Mouse (Mus musculus) lung, embryonic 15.5 days (tissue): ENCODE measurements around the gene Rtn2. TPM values are rescaled to one million over a fixed set of nuclear protein-coding genes. Genes with fewer than 3 reads are reported as not detected.
A peak's percentile ranks its signal among the peaks of the same experiment; 100 is the strongest.

Experiments used
- ATAC-seq: fragments of 200-750 bp; cut with Nextera tagmentation; 2 replicates; pipeline ENCODE4 v1.8.0; 2017; ENCODE audit warnings: moderate number of reproducible peaks, borderline replicate concordance; ENCODE audit not compliant: low FRiP score, low TSS enrichment; ENCODE audit errors: extremely low read depth
- H3K27ac ChIP-seq: fragments of 300-500 bp; sonication (generic); 2 replicates; pipeline ENCODE4 v1.5.1; 2015; ENCODE audit warnings: moderate library complexity, mild to moderate bottlenecking, inconsistent platforms
- H3K27me3 ChIP-seq: fragments of 300-500 bp; sonication (generic); 2 replicates; pipeline ENCODE4 v1.6.1; 2015; ENCODE audit warnings: inconsistent platforms
- H3K36me3 ChIP-seq: fragments of 300-500 bp; sonication (generic); 2 replicates; pipeline ENCODE4 v1.6.1; 2015; ENCODE audit warnings: inconsistent platforms
- H3K4me1 ChIP-seq: fragments of 300-500 bp; sonication (generic); 2 replicates; pipeline ENCODE4 v1.6.1; 2015; ENCODE audit warnings: inconsistent platforms
- H3K4me2 ChIP-seq: fragments of 300-500 bp; sonication (generic); 2 replicates; pipeline ENCODE4 v1.6.1; 2015; ENCODE audit warnings: inconsistent platforms, mild to moderate bottlenecking, moderate library complexity
- H3K4me3 ChIP-seq: fragments of 300-500 bp; sonication (generic); 2 replicates; pipeline ENCODE4 v1.5.1; 2015; ENCODE audit warnings: mild to moderate bottlenecking, inconsistent platforms
- H3K9ac ChIP-seq: fragments of 300-500 bp; sonication (generic); 2 replicates; pipeline ENCODE4 v1.6.1; 2015; ENCODE audit warnings: inconsistent platforms
- H3K9me3 ChIP-seq: fragments of 300-500 bp; sonication (generic); 2 replicates; pipeline ENCODE4 v1.6.1; 2016; ENCODE audit warnings: inconsistent platforms
- WGBS: fragments of 180-500 bp; shearing (Covaris S2); methylation state at CpG from one replicate; pipeline ENCODE4 v1.1.7; 2015; 5-methylcytosine and 5-hydroxymethylcytosine counted together
- polyA plus RNA-seq: library from polyadenylated mRNA; unstranded; fragments of >200 nt; fragmentation: Nextera tagmentation; extraction: Ambion mirVana; gene quantifications from 2 replicates; pipeline ENCODE4 v1.2.1, GENCODE M21; 2015

Gene Rtn2
- polyA plus RNA-seq, 1 experiment from 2014 or later, result 11.4 TPM

DNA sequence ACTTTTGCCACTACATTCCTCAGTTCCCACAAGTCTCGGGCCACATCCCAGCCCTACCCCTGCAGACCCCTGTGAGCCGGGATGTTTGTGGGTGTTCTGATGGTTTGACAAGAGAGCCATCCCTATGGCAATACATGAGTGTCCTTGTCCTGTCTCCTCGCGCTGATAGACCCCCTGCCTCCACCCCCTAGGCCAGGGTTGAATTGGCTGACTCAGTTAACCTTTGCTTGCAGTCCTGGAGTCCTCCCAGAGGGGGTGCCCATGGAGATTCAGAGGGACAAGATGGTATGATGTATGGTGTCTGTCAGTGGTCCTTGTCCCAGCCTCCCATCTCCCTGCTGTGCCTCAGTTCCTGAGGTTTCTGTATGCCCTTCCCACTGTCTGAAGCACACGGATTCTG is 31.6 kb downstream of the Rtn2 start:
- no peak overlapping the region for H3K4me3 ChIP-seq
- WGBS, result 35% methylated on average over 5 of the region's 5 CpGs
- no peak overlapping the region for H3K9ac ChIP-seq
- no peak overlapping the region for H3K4me2 ChIP-seq
- no peak overlapping the region for H3K27ac ChIP-seq
- no peaks in the 10 kb centered on the region for H3K9me3 ChIP-seq
- H3K36me3 ChIP-seq, result no peaks in the 10 kb centered on the region
- peaks cover 5% of the 10 kb centered on the region; the same call in 1 of the 2 replicates for H3K4me1 ChIP-seq
- no peak for ATAC-seq
- peaks cover 13% of the 10 kb centered on the region for H3K27me3 ChIP-seq

DNA sequence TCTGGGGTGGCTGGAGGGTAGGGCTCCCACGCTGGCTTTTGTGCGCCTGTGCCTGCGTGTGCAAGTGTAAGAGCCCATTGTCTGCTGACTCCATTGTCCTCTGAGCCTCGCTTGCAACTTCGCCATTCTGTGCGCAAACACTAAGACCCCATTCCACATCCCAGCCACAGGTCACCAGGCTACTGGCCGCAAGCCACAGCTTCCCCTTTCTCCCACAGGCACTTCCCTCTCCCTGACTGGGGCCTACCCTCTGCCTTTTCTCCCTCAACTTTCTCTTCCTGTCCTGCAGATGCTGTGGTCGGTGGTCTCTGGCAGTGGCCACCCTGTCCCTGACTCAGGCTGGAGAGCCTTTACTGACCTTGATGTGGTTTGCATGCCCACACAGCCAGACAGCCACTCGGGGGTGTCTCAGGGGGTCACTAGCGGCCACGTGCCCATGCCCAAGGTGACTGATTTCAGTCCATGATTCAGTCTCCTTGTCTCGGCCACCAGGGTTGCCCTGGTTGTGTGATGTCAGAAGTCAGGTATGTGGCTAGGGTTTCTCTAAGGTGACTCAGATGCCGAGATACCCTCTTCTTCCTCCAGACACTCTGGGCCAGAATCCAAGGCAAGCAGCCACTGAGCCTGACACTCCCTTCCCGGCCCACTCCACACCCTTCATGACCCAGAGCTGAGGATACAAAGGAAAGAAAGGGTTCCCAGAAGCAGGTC is 34.2 kb downstream of the Rtn2 start:
- H3K27me3 ChIP-seq, result peaks cover 17% of the 10 kb centered on the region
- no peak overlapping the region for H3K27ac ChIP-seq
- no peaks in the 10 kb centered on the region for H3K36me3 ChIP-seq
- H3K4me1 ChIP-seq, result peaks cover 10% of the 10 kb centered on the region
- no peak overlapping the region for H3K9ac ChIP-seq
- WGBS, result 46% methylated on average over 14 of the region's 14 CpGs
- no peak overlapping the region for H3K4me2 ChIP-seq
- ATAC-seq, result no peak
- H3K4me3 ChIP-seq, result no peak overlapping the region
- H3K9me3 ChIP-seq, result no peaks in the 10 kb centered on the region

DNA sequence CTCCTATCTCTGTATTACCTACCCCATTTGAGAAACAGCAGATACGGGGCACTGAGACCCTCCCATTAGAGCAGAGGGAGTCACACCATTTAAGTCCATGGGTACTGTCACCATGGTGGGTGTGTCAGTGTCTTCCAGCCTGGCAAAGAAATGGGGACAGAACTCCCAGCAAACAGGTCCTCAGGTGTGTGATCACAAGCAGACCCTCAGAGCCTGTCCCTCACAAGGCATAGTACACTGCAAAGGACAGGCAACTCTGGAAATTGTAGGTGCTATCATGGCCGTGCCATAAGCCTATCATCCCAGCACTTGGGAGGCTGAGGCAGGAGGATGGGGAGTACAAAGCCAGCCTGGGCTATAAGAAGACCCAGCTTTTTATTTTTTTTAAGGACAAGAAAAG is 35.8 kb downstream of the Rtn2 start:
- ATAC-seq, result no peak
- Histone ChIP-seq H3K36me3 (no peaks in the 10 kb centered on the region), H3K9me3 (no peaks in the 10 kb centered on the region), H3K4me2 (no peak overlapping the region), H3K4me3 (no peak overlapping the region), H3K27ac (no peak overlapping the region), H3K9ac (no peak overlapping the region), H3K27me3 (peaks cover 24% of the 10 kb centered on the region), H3K4me1 (peaks cover 10% of the 10 kb centered on the region)
- 49% methylated on average over 2 of the region's 2 CpGs for WGBS

DNA sequence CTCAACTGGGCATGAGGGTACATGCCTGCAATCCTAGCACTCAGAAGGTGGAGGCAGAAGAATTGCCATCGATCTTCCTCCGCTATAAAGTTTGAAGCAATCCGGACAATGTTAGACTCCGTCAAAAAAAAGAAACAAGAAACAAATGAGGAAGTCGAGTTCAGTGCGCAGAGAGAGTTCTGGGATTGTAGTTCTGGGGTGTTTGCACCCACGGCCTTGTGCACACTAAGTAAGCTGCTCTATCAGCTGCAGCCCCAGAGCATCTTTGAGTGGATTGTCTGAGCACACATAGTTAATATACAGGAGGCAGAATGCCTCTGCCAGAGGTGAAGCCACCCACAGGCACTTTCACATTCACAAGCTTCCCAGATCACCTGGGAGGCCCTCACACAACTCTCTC is 36.3 kb downstream of the Rtn2 start:
- no peak overlapping the region for H3K4me2 ChIP-seq
- H3K36me3 ChIP-seq, result no peaks in the 10 kb centered on the region
- no peaks in the 10 kb centered on the region for H3K9me3 ChIP-seq
- 67% methylated on average over 7 of the region's 7 CpGs for WGBS
- no peak overlapping the region for H3K4me3 ChIP-seq
- H3K9ac ChIP-seq, result no peak overlapping the region
- H3K27ac ChIP-seq, result no peak overlapping the region
- H3K27me3 ChIP-seq, result peaks cover 24% of the 10 kb centered on the region
- no peak for ATAC-seq
- peaks cover 10% of the 10 kb centered on the region for H3K4me1 ChIP-seq

DNA sequence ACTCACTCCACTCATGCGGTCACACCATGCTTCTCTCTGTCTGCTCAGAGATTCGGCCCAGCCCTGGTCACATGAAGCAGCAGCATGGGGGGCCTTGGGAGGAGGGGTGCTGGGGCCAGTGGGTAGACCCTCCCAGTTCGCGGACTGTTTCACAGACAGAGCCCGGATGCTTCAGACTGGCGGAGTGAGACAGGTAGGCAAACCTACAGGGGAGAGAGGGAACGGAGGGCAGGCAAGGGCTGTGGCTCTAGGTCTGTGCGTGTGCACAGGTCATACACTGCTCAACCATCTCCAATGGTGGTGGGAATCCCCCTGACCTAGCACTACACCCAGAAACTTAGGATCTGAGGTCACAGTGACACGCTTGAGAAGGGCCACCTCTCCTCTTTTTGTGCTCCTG is 37.0 kb downstream of the Rtn2 start:
- Histone ChIP-seq H3K4me2 (peak overlapping the region; percentile 91), H3K9me3 (no peaks in the 10 kb centered on the region), H3K4me1 (peaks cover 10% of the 10 kb centered on the region), H3K4me3 (peak overlapping the region; percentile 51), H3K36me3 (no peaks in the 10 kb centered on the region), H3K27me3 (peaks cover 20% of the 10 kb centered on the region), H3K27ac (no peak overlapping the region), H3K9ac (peak overlapping the region; percentile 38)
- 12% methylated on average over 9 of the region's 9 CpGs for WGBS
- ATAC-seq, result peak; percentile 50

DNA sequence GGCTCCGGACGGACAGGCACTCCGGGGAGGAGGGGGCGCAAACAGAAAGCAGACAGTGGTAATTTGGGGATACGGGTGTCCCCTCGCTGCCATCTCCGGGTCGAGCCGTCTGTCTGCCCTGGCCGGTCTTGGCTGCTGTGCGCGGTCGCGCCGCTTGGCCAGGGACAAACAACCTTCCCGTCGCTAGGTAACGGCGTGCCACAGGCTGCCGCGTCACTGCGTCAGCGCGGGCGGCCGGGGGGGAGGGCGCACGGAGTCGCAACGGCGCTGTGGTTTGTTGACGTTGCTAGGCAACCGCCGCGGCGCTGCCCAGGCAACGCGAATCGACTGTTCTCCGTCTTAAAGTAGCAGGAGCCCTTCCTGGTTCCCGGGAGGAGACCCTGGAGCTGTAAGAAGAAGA is 37.5 kb downstream of the Rtn2 start:
- Histone ChIP-seq H3K4me3 (peak overlapping the region; percentile 51), H3K4me2 (peak overlapping the region; percentile 91), H3K27ac (0 out of 2 replicates have a peak overlapping the region, but pooled peaks have one; percentile 8), H3K4me1 (peaks cover 10% of the 10 kb centered on the region), H3K36me3 (no peaks in the 10 kb centered on the region), H3K27me3 (peaks cover 18% of the 10 kb centered on the region), H3K9me3 (no peaks in the 10 kb centered on the region), H3K9ac (peak overlapping the region; percentile 38)
- peak; percentile 93 for ATAC-seq
- under 1% methylated on average over 41 of the region's 41 CpGs for WGBS

DNA sequence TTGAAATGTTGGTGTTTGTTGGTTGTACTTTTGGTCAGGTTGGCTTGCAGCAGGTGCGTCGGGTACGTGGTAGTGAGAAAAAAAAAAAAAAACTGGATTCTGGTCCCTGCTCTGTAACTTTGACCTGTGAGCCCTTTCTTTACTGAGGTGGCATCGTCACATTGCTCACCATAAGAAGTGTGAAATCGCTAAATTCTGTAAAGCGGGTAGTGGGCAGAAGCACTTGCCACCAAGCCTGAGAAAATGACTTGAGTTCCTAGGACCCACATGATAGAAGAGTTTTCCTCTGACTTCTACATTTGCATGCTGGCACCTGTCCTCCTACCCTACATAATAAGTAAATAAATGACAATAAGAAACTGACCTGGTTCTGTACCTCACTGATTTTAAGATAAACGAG is 38.2 kb downstream of the Rtn2 start:
- Histone ChIP-seq H3K36me3 (no peaks in the 10 kb centered on the region), H3K4me2 (peak overlapping the region; percentile 91; the same call in 1 of the 2 replicates), H3K4me1 (peaks cover 11% of the 10 kb centered on the region), H3K27me3 (peaks cover 18% of the 10 kb centered on the region), H3K9ac (no peak overlapping the region), H3K4me3 (no peak overlapping the region; the same call in 1 of the 2 replicates), H3K27ac (no peak overlapping the region), H3K9me3 (no peaks in the 10 kb centered on the region)
- no peak for ATAC-seq
- 33% methylated on average over 7 of the region's 7 CpGs for WGBS

DNA sequence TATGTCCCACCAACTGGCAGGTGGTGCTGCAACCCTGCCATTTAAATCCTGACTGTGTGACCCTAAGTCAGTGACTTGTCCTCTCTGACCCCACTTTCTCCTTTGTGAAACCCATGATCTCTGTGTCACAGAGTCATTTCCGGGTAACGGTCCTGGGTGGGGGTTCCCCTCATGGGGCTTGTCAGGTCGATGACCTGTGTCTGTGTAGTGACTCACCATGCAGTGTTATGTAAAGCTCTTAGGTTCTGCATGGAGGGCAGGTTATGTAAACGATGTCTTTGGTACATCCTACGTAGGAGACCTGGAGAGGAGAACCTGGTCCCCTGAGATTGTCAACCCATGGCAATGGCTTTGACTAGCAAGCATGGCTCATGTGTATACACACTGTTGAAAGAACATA is 39.0 kb downstream of the Rtn2 start:
- Histone ChIP-seq H3K27ac (no peak overlapping the region), H3K9ac (no peak overlapping the region), H3K27me3 (peaks cover 18% of the 10 kb centered on the region), H3K4me3 (no peak overlapping the region), H3K4me2 (no peak overlapping the region), H3K9me3 (no peaks in the 10 kb centered on the region), H3K36me3 (no peaks in the 10 kb centered on the region), H3K4me1 (peaks cover 18% of the 10 kb centered on the region)
- ATAC-seq, result no peak
- WGBS, result 46% methylated on average over 5 of the region's 5 CpGs

DNA sequence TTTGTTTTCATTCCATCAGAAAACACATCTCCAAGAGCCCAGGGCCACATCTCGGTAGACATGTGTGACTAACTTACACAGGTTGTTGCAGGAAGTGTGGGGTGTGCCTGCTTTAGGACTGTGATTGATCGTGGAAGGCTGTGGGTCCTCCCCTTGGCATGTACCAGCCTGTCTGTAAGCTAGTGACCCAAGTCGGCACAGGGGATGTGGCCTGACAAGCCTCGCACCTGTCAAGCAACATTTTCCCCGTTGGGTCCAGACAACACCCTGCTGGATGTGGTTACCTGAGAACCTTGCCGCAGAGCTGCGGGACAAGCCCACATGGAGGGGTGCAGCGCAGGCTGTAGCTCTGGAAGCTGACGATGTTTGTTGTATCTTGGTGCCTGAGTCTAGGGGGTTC is 40.1 kb downstream of the Rtn2 start:
- peaks cover 18% of the 10 kb centered on the region for H3K27me3 ChIP-seq
- ATAC-seq, result no peak
- no peak overlapping the region for H3K9ac ChIP-seq
- H3K27ac ChIP-seq, result no peak overlapping the region
- H3K4me2 ChIP-seq, result no peak overlapping the region
- no peaks in the 10 kb centered on the region for H3K36me3 ChIP-seq
- H3K9me3 ChIP-seq, result no peaks in the 10 kb centered on the region
- WGBS, result 29% methylated on average over 9 of the region's 9 CpGs
- H3K4me1 ChIP-seq, result peaks cover 29% of the 10 kb centered on the region
- H3K4me3 ChIP-seq, result no peak overlapping the region

DNA sequence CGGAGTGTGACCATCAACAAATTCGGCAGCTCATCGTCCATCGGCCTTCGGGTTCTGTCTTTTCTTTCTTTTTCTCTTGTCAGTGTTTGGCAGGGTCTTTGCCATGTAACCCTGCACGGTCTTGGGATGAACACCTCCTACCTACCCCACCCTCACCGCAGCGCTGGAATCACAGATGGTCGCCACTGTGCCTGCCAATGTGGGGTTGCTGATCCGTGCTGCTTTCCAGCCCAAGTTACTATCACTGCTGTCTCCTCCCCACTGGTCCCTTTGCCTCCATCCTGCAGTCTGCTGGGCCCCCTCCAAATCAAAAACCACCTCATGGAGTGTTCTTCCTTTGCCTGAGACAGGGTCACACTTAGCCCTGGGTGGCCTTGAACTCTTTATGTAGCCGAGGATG is 41.8 kb downstream of the Rtn2 start:
- Histone ChIP-seq H3K9me3 (no peaks in the 10 kb centered on the region), H3K36me3 (no peaks in the 10 kb centered on the region), H3K4me1 (peaks cover 33% of the 10 kb centered on the region), H3K27me3 (peaks cover 9% of the 10 kb centered on the region), H3K9ac (no peak overlapping the region), H3K4me2 (no peak overlapping the region), H3K4me3 (no peak overlapping the region), H3K27ac (no peak overlapping the region)
- 78% methylated on average over 11 of the region's 11 CpGs for WGBS
- ATAC-seq, result no peak

DNA sequence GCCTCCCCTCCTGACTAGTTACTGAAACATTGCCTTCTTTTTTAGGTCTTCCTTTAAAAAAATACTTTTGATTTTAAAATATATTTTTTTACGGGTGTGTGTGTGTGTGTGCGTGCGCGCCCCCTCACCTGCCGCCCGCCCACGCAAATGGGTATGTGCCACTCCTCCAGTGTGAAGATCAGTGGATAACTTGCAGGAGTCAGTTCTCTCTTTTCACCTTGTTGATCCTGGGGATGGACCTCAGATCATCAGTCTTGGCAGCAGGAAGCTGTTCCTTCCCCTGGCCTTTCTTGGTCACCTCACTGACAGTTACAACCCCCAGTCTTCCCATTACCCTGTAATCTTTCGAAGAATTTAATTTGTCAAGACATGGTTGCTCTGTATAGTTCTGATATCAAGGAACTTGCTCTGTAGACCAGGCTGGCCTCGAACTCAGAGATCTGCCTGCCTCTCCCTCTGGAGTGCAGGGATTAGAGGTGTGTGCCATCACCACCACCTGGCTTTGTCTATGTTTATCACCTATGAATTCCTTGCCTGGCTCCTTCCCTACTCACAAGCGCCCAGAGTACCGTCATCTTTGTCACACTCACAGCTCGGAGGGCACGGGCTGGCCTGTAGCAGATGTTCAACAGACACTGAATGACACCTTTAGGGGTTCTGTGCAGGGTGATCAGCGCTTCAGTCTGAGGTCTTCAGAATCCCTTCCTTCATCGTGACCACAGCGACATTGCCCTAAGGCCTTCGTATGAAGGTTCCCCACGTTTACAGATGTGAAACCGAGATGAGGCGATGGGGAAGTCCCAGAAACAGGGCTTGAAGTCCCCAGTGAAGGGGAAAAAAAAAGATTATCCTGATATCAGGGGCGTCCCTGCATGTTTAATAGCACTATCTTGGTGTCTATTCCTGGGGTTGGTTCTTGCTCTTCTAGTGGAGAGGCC is 43.1 kb downstream of the Rtn2 start:
- WGBS, result 66% methylated on average over 21 of the region's 21 CpGs
- Histone ChIP-seq H3K36me3 (no peaks in the 10 kb centered on the region), H3K27ac (no peak overlapping the region), H3K4me2 (peak overlapping the region; percentile 73), H3K9me3 (no peaks in the 10 kb centered on the region), H3K9ac (0 out of 2 replicates have a peak overlapping the region, but pooled peaks have one; percentile 27), H3K4me3 (no peak overlapping the region), H3K27me3 (peaks cover 7% of the 10 kb centered on the region; the same call in 1 of the 2 replicates), H3K4me1 (peaks cover 23% of the 10 kb centered on the region)
- no peak for ATAC-seq

DNA sequence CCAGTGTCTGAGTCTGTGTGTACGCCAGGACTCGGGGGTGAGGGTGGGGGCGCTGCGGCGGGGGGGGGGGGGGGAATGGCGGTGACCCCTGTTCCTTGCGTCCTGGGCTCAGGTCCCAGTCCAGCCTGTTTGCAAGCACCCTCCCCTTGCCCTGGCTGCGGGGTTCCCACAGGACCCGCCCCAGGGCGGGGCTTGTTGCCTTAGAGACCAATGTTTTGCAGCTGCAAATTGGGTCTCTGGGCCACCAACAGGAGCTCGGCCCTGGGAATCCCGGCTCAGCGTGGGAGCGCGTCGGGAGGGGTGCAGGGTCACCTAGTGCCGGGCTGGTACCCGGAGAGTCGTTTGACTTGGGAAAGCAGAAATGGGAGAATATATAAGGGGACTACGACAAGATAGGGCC is 43.9 kb downstream of the Rtn2 start:
- peak; percentile 84 for ATAC-seq
- Histone ChIP-seq H3K27me3 (peaks cover 7% of the 10 kb centered on the region; the same call in 1 of the 2 replicates), H3K9me3 (no peaks in the 10 kb centered on the region), H3K36me3 (no peaks in the 10 kb centered on the region), H3K27ac (peak overlapping the region; percentile 77), H3K4me1 (peaks cover 23% of the 10 kb centered on the region), H3K4me3 (peak overlapping the region; percentile 35), H3K4me2 (peak overlapping the region; percentile 73), H3K9ac (peak overlapping the region; percentile 27; the same call in 1 of the 2 replicates)
- under 1% methylated on average over 20 of the region's 20 CpGs for WGBS
